Mouse (Mus musculus): ENCODE measurements around the gene Slc18a2. TPM values are rescaled to one million over a fixed set of nuclear protein-coding genes. Genes with fewer than 3 reads are reported as not detected.

Gene Slc18a2
- polyA plus RNA-seq, 1 experiment from 2014 or later: 12.6 TPM

DNA sequence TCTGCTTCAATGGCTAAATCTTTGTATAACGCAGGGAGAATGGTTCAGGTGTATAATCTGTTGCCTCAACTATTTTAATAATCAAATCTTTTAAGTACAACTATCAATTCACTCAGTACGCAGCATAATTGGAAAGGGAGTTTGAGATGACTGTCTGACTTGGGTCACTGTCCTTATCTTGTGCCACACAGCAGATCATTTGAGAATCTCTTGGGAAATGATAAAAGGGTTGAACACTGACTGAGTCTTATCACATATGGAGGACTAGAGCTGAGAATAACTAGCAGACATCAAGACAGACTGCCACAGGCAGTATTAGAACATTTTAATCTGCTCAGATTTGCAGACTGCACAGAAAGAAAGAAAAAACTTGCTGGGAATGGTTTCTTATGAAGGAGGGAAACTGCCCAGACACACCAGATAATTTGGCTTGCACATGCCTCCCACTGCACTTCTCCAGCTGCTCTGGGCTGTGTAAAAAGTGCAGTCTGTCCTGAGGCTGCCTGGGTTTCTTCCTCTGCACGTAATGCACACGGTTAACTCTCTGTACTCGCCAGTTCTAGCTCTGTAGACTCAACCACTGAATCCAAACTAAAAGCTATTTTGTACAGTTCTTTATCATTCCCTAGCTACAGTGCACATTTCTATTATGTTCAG is 31.6 kb downstream of the Slc18a2 start:
- no peak overlapping the region for H3K9ac ChIP-seq (ENCODE audit: low read length)
- H3K4me2 ChIP-seq (ENCODE audit: low read depth, low read length): no peak overlapping the region
- H3K4me1 ChIP-seq (ENCODE audit: control insufficient read depth, insufficient read depth, low read length): no peaks in the 10 kb centered on the region
- no peak overlapping the region for H3K4me3 ChIP-seq (ENCODE audit: low read length)
- H3K9me3 ChIP-seq (replicated peaks; ENCODE audit: control insufficient read depth, low read length): no peaks in the 10 kb centered on the region
- no peaks in the 10 kb centered on the region for H3K36me3 ChIP-seq (ENCODE audit: control insufficient read depth, insufficient read depth)
- 72% methylated on average over 5 of the region's 5 CpGs for WGBS
- ATAC-seq (replicated peaks; ENCODE audit: extremely low read depth, insufficient read depth, low FRiP score): no peak
- H3K27ac ChIP-seq (ENCODE audit: low read length): no peak overlapping the region
- no peaks in the 10 kb centered on the region for H3K27me3 ChIP-seq (ENCODE audit: control insufficient read depth, insufficient read depth, low read length)

DNA sequence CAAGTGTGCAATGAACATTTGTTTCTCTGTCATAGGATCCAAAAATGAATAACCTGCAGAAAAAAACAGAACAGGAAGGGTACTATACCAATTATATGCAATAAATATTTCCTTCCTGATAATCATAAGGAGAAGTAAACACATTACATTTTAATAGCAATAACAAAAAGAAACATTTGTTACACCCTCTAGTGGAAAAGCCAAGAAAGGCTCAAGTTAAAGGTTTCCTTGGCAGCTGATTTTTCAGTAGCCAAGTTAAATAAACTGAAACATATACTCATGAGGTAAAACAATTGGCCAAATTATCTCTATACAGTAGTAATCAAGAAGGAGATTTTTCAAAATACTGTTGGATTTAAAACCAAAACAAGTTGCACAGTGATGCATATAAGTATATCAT is 54.6 kb downstream of the Slc18a2 start:
- H3K9ac ChIP-seq (ENCODE audit: low read length): no peak overlapping the region
- no peaks in the 10 kb centered on the region for H3K4me1 ChIP-seq (ENCODE audit: control insufficient read depth, insufficient read depth, low read length)
- H3K36me3 ChIP-seq (ENCODE audit: control insufficient read depth, insufficient read depth): 0 out of 2 replicates have a peak, but pooled peaks cover 2% of the 10 kb centered on the region
- H3K27me3 ChIP-seq (ENCODE audit: control insufficient read depth, insufficient read depth, low read length): no peaks in the 10 kb centered on the region
- no peak overlapping the region for H3K4me2 ChIP-seq (ENCODE audit: low read depth, low read length)
- no peak overlapping the region for H3K4me3 ChIP-seq (ENCODE audit: low read length)
- ATAC-seq (replicated peaks; ENCODE audit: extremely low read depth, insufficient read depth, low FRiP score): no peak
- no peak overlapping the region for H3K27ac ChIP-seq (ENCODE audit: low read length)
- H3K9me3 ChIP-seq (replicated peaks; ENCODE audit: control insufficient read depth, low read length): no peaks in the 10 kb centered on the region

DNA sequence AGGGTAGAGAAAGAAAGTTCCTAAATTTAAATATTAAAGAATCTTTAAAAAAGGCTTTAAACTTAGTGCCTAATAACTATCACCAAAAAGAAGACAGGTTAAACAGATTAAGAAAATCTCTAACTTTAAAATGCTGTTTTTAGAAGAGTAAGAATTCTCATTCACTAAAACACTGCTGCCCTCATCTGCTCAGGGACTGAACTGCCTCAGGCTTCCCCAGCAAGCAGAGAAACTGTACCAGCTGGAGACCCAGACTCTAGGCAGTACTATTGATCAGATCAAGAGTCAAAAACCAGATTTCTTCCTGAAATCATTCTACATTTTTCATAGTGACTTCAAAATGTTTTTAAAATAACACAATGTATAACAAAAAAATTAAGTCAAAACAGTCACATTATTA is 55.9 kb downstream of the Slc18a2 start:
- Histone ChIP-seq H3K9me3 (replicated peaks; ENCODE audit: control insufficient read depth, low read length) (no peaks in the 10 kb centered on the region), H3K4me3 (ENCODE audit: low read length) (no peak overlapping the region), H3K4me2 (ENCODE audit: low read depth, low read length) (no peak overlapping the region), H3K9ac (ENCODE audit: low read length) (no peak overlapping the region), H3K27ac (ENCODE audit: low read length) (no peak overlapping the region), H3K4me1 (ENCODE audit: control insufficient read depth, insufficient read depth, low read length) (no peaks in the 10 kb centered on the region), H3K27me3 (ENCODE audit: control insufficient read depth, insufficient read depth, low read length) (no peaks in the 10 kb centered on the region), H3K36me3 (ENCODE audit: control insufficient read depth, insufficient read depth) (0 out of 2 replicates have a peak, but pooled peaks cover 2% of the 10 kb centered on the region)
- ATAC-seq (replicated peaks; ENCODE audit: extremely low read depth, insufficient read depth, low FRiP score): no peak

DNA sequence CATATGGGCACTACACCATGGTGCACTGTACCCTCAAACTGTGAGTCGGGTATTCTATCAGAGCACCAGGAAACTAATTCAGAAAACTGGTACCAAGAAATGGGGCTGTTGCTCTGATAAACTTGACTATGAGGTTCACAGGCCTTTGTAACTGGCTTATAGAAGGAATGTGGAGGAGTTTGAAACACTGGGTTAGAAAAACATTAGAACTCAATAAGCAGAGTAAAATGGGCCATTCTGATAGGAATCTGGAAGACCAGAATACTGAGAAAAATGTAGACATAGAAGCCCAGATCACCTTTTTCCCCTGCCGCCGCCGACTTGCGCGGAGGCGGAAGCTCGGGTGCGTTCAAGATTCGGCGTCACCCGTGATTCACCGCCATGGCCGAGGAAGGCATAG is 61.3 kb downstream of the Slc18a2 start, which contains the start of gene Rps12-ps3:
Gene Rps12-ps3, plus strand, starts transcription at position 301 of the 400 bp plus-strand sequence.
- Histone ChIP-seq H3K4me1 (ENCODE audit: control insufficient read depth, insufficient read depth, low read length) (peaks cover 4% of the 10 kb centered on the region), H3K27ac (ENCODE audit: low read length) (no peak within 1 kb of the TSS), H3K9ac (ENCODE audit: low read length) (no peak within 1 kb of the TSS), H3K4me2 (ENCODE audit: low read depth, low read length) (no peak within 1 kb of the TSS), H3K9me3 (replicated peaks; ENCODE audit: control insufficient read depth, low read length) (no peaks in the 10 kb centered on the region), H3K4me3 (ENCODE audit: low read length) (no peak within 1 kb of the TSS), H3K36me3 (ENCODE audit: control insufficient read depth, insufficient read depth) (no peaks in the 10 kb centered on the region; the same call in 1 of the 2 replicates), H3K27me3 (ENCODE audit: control insufficient read depth, insufficient read depth, low read length) (no peaks in the 10 kb centered on the region)
- no peak for ATAC-seq (replicated peaks; ENCODE audit: extremely low read depth, insufficient read depth, low FRiP score)
- 96% methylated on average over 12 of the region's 14 CpGs for WGBS

DNA sequence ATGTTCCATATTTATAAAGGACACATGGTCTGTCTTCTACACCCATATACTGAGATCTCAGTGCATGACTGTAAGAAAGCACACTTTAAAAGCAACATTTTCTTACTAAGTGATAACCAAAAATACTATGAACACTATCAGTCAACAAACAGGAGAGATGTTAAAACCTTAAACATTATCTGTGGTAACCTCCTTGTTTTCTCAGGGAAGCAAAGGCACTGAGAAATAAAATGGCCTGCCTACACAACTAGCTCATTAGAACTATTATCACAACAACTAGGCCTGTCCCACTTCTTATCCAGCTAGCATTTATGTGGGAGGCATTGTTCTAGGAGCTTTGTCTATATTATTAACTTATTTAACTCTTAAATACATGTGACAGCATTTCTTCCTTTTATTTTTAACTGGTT is 70.1 kb downstream of the Slc18a2 start:
- Histone ChIP-seq H3K9ac (ENCODE audit: low read length) (no peak overlapping the region), H3K4me3 (ENCODE audit: low read length) (no peak overlapping the region), H3K27me3 (ENCODE audit: control insufficient read depth, insufficient read depth, low read length) (no peaks in the 10 kb centered on the region), H3K27ac (ENCODE audit: low read length) (no peak overlapping the region), H3K9me3 (replicated peaks; ENCODE audit: control insufficient read depth, low read length) (no peaks in the 10 kb centered on the region), H3K4me2 (ENCODE audit: low read depth, low read length) (no peak overlapping the region), H3K4me1 (ENCODE audit: control insufficient read depth, insufficient read depth, low read length) (no peaks in the 10 kb centered on the region), H3K36me3 (ENCODE audit: control insufficient read depth, insufficient read depth) (no peaks in the 10 kb centered on the region; the same call in 1 of the 2 replicates)
- ATAC-seq (replicated peaks; ENCODE audit: extremely low read depth, insufficient read depth, low FRiP score): no peak

DNA sequence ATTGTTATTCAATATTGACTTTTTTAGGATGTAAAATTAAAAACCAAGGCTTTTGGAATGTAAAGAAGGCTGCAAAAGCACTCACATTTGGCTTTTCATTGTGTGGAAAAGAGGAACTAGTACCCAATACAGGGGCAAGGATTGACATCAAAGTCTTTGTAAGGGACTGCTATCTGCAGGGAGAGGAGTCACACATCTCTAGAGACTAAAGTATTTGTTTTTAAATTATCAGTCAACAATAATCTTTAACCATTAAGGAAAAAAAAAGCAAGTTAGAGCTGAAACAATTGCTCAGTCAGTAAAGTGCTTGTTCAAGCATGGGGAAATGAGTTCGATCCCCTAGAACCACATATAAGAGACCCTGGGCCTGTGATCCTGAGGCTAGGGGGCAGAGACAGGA is 76.0 kb downstream of the Slc18a2 start:
- H3K4me3 ChIP-seq (ENCODE audit: low read length): no peak overlapping the region
- no peak overlapping the region for H3K9ac ChIP-seq (ENCODE audit: low read length)
- 93% methylated on average over 1 of the region's 1 CpGs for WGBS
- no peak overlapping the region for H3K27ac ChIP-seq (ENCODE audit: low read length)
- no peaks in the 10 kb centered on the region for H3K9me3 ChIP-seq (replicated peaks; ENCODE audit: control insufficient read depth, low read length)
- ATAC-seq (replicated peaks; ENCODE audit: extremely low read depth, insufficient read depth, low FRiP score): no peak
- no peak overlapping the region for H3K4me2 ChIP-seq (ENCODE audit: low read depth, low read length)
- H3K36me3 ChIP-seq (ENCODE audit: control insufficient read depth, insufficient read depth): peaks cover 3% of the 10 kb centered on the region; the same call in 1 of the 2 replicates
- H3K27me3 ChIP-seq (ENCODE audit: control insufficient read depth, insufficient read depth, low read length): no peaks in the 10 kb centered on the region
- peaks cover 7% of the 10 kb centered on the region for H3K4me1 ChIP-seq (ENCODE audit: control insufficient read depth, insufficient read depth, low read length)

DNA sequence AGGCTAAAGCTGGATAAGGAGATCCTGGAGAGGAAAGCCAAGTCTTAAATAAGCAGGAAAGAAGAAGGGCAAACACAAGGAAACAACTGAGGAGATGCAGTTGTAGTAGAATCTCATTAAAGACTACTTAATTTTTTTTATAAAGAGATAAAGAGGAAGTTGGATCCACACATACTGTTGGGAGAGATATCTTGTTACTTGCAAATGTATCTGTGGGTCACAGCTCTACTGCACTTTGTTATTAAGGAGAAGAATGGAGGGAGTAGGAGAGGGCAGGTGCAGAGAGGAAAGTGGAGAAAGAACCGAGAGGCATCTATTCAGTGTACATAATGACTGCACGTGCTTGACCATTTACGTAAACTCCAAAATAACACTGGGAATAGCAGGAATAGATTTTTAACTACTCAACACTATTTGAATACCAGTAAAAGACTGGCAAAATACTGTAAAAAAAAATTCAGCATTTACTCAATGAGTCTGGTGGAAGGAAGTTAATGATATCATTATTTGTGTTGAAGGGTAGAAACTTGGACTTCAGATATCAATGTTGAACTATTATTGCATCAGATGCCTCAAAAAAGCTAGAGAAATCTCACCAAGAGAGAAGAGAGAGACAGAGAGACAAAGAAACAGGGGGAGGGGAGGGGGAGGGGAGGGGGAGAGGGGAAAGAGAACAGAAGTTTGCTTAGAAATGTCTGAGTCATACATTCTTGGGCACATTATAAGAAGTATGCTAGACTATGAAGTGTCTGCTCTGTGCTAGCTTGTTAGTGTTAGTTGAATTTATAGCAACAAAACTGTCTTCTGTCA is 77.4 kb downstream of the Slc18a2 start:
- Histone ChIP-seq H3K9ac (ENCODE audit: low read length) (no peak overlapping the region), H3K27ac (ENCODE audit: low read length) (no peak overlapping the region), H3K36me3 (ENCODE audit: control insufficient read depth, insufficient read depth) (peaks cover 3% of the 10 kb centered on the region; the same call in 1 of the 2 replicates), H3K9me3 (replicated peaks; ENCODE audit: control insufficient read depth, low read length) (no peaks in the 10 kb centered on the region), H3K4me3 (ENCODE audit: low read length) (no peak overlapping the region), H3K4me1 (ENCODE audit: control insufficient read depth, insufficient read depth, low read length) (peaks cover 12% of the 10 kb centered on the region), H3K4me2 (ENCODE audit: low read depth, low read length) (no peak overlapping the region), H3K27me3 (ENCODE audit: control insufficient read depth, insufficient read depth, low read length) (no peaks in the 10 kb centered on the region)
- WGBS: 83% methylated on average over 3 of the region's 3 CpGs
- no peak for ATAC-seq (replicated peaks; ENCODE audit: extremely low read depth, insufficient read depth, low FRiP score)

DNA sequence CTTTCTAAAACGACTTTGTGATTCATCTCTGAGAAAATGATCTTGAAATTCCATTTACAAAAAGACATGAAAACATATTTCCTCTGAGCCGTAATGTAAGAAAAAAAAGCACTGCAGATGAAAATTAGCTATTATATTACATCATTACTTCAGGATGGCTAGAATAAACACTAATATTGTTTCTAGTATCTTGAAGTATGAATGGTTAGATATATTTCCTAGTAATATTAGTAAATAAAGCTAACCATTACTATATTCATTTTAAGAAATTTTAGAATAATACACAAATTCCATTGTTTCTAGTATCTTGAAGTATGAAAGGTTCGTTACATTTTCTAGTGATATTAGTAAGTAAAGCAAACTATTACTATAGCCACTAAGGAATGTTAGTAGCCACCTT is 79.2 kb downstream of the Slc18a2 start:
- peaks cover 3% of the 10 kb centered on the region; the same call in 1 of the 2 replicates for H3K36me3 ChIP-seq (ENCODE audit: control insufficient read depth, insufficient read depth)
- H3K4me1 ChIP-seq (ENCODE audit: control insufficient read depth, insufficient read depth, low read length): peaks cover 22% of the 10 kb centered on the region
- H3K27me3 ChIP-seq (ENCODE audit: control insufficient read depth, insufficient read depth, low read length): no peaks in the 10 kb centered on the region
- no peak overlapping the region for H3K9ac ChIP-seq (ENCODE audit: low read length)
- no peaks in the 10 kb centered on the region for H3K9me3 ChIP-seq (replicated peaks; ENCODE audit: control insufficient read depth, low read length)
- H3K27ac ChIP-seq (ENCODE audit: low read length): no peak overlapping the region
- no peak overlapping the region for H3K4me3 ChIP-seq (ENCODE audit: low read length)
- no peak for ATAC-seq (replicated peaks; ENCODE audit: extremely low read depth, insufficient read depth, low FRiP score)
- no peak overlapping the region for H3K4me2 ChIP-seq (ENCODE audit: low read depth, low read length)
- WGBS: 72% methylated on average over 3 of the region's 3 CpGs

DNA sequence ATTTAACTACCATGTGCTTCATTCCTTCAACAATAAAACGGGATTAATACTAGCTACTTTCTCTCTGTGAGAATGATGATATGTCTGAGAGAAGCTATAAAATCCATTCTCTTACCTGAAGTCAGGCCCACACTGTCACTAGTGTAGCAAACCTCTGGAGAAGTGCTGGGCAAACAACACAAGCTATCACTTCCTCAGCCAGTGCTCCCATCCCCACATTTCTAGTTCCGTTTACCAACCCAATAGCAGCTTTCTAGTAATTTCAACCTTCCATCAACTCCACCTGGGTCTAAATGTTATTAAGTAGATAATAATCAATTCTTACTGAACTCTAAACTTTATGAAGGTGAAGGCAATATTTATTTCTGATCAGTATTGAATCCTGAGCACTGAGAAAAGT is 82.3 kb downstream of the Slc18a2 start:
- Histone ChIP-seq H3K4me1 (ENCODE audit: control insufficient read depth, insufficient read depth, low read length) (peaks cover 25% of the 10 kb centered on the region), H3K27ac (ENCODE audit: low read length) (no peak overlapping the region), H3K36me3 (ENCODE audit: control insufficient read depth, insufficient read depth) (no peaks in the 10 kb centered on the region), H3K9ac (ENCODE audit: low read length) (peak overlapping the region; percentile 50), H3K4me2 (ENCODE audit: low read depth, low read length) (peak overlapping the region; percentile 85), H3K27me3 (ENCODE audit: control insufficient read depth, insufficient read depth, low read length) (no peaks in the 10 kb centered on the region), H3K9me3 (replicated peaks; ENCODE audit: control insufficient read depth, low read length) (no peaks in the 10 kb centered on the region), H3K4me3 (ENCODE audit: low read length) (peak overlapping the region; percentile 97)
- WGBS: 52% methylated on average over 2 of the region's 2 CpGs
- no peak for ATAC-seq (replicated peaks; ENCODE audit: extremely low read depth, insufficient read depth, low FRiP score)
